Mouse (Mus musculus) forebrain, embryonic 15.5 days (tissue): ENCODE measurements around the gene Sema5a. TPM values are rescaled to one million over a fixed set of nuclear protein-coding genes. Genes with fewer than 3 reads are reported as not detected.

ENCODE experiments used
- ATAC-seq: fragments of 200-750 bp; cut with Nextera tagmentation; replicated peaks from 2 replicates; pipeline ENCODE4 v1.8.0; 2017; ENCODE audit warnings: mild to moderate bottlenecking, moderate TSS enrichment, moderate library complexity
- H3K27ac ChIP-seq: fragments of 300-500 bp; sonication (generic); replicated peaks from 2 replicates; pipeline ENCODE4 v1.5.1; 2015; ENCODE audit warnings: mild to moderate bottlenecking, inconsistent platforms
- H3K27me3 ChIP-seq: fragments of 300-500 bp; sonication (generic); 2 replicates; pipeline ENCODE4 v1.6.1; 2015; ENCODE audit warnings: inconsistent platforms
- H3K36me3 ChIP-seq: fragments of 300-500 bp; sonication (generic); 2 replicates; pipeline ENCODE4 v1.6.1; 2015; ENCODE audit warnings: mild to moderate bottlenecking, inconsistent platforms
- H3K4me1 ChIP-seq: fragments of 300-500 bp; sonication (generic); 2 replicates; pipeline ENCODE4 v1.6.1; 2015; ENCODE audit warnings: inconsistent platforms
- H3K4me2 ChIP-seq: fragments of 300-500 bp; sonication (generic); replicated peaks from 2 replicates; pipeline ENCODE4 v1.6.1; 2015; ENCODE audit warnings: mild to moderate bottlenecking, inconsistent platforms
- H3K4me3 ChIP-seq: fragments of 300-500 bp; sonication (generic); 2 replicates; pipeline ENCODE4 v1.5.1; 2015; ENCODE audit warnings: mild to moderate bottlenecking, inconsistent platforms
- H3K9ac ChIP-seq: fragments of 300-500 bp; sonication (generic); replicated peaks from 2 replicates; pipeline ENCODE4 v1.6.1; 2015; ENCODE audit warnings: mild to moderate bottlenecking, inconsistent platforms
- H3K9me3 ChIP-seq: fragments of 300-500 bp; sonication (generic); 2 replicates; pipeline ENCODE4 v1.6.1; 2016; ENCODE audit warnings: inconsistent platforms
- WGBS: fragments of 180-500 bp; shearing (Covaris S2); methylation state at CpG from one replicate; pipeline ENCODE4 v1.1.7; 2015; ENCODE audit warnings: mixed read lengths; 5-methylcytosine and 5-hydroxymethylcytosine counted together
- polyA plus RNA-seq: library from polyadenylated mRNA; unstranded; fragments of >200 nt; fragmentation: Nextera tagmentation; extraction: Ambion mirVana; gene quantifications from 2 replicates; pipeline ENCODE4 v1.2.1, GENCODE M21; 2015

The Sema5a gene
- polyA plus RNA-seq, 1 experiment from 2014 or later: 12.6 TPM

DNA sequence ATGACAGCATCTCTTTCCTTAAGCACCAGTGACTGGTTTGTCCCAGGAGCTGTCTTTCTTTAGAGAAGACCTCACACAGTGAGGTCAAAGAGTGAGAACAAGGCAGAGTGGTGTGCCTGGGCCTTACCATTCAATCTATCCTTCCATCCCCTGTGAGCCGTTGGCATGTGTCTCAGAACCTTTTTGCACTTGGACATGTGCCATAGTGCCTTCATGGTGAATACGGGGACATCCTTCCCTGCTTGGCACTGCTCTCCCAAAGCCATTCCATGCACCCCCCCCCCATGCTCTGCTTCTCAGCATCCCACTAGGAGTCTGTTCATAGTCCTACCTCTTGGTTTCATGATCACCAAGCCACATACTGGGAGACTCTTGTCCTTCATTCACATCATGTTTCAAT lies 96.8 kb downstream of the Sema5a start:
- no peak for ATAC-seq
- H3K4me1 ChIP-seq: peaks cover 16% of the 10 kb centered on the region
- WGBS: 29% methylated on average over 2 of the region's 2 CpGs
- no peak overlapping the region for H3K4me3 ChIP-seq
- H3K9me3 ChIP-seq: no peaks in the 10 kb centered on the region
- no peaks in the 10 kb centered on the region for H3K27me3 ChIP-seq
- no peak overlapping the region for H3K9ac ChIP-seq
- no peak overlapping the region for H3K27ac ChIP-seq
- no peak overlapping the region for H3K4me2 ChIP-seq
- no peaks in the 10 kb centered on the region for H3K36me3 ChIP-seq

DNA sequence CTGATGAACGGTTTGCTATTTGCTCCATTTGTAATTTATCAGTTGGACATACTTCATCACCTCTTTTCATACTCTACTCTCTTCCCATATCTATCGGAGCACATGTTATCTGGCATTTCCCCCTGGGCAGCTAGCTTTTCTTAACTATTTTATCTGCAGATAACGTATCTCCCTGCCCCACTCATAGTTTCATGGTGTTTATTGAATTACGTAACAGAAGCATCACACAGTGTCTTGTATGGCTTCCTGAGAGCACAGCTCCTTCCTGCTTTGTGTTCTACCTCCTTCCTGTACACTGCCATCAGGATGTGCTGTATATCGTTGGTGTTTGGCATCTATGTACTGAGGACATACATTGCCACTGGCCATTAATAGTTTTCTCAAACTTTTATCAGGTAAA lies 98.9 kb downstream of the Sema5a start:
- no peak overlapping the region for H3K4me3 ChIP-seq
- no peak overlapping the region for H3K27ac ChIP-seq
- no peaks in the 10 kb centered on the region for H3K36me3 ChIP-seq
- H3K9me3 ChIP-seq: no peaks in the 10 kb centered on the region
- H3K4me2 ChIP-seq: no peak overlapping the region
- H3K4me1 ChIP-seq: peaks cover 12% of the 10 kb centered on the region
- no peaks in the 10 kb centered on the region for H3K27me3 ChIP-seq
- no peak for ATAC-seq
- WGBS: 93% methylated on average over 5 of the region's 5 CpGs
- H3K9ac ChIP-seq: no peak overlapping the region

DNA sequence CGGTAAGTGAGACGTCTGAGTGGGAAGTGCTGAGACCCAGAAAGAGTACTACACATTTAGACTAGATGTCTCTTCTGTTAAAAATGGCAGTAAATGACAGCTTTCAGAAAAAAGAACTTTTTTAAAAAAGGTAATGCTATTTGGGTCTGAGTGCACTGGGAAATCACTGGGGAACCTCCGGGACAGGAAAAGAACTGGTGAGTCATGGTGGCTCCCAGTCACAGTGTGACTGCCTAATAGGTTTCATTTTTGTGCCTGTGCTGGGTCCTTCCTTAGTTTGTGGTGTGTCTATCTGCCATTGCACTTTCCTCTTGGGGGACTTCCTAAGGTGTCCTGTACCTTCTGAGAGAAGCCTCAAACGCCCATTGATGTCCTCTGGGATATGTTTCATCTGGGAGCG lies 102.7 kb downstream of the Sema5a start:
- no peaks in the 10 kb centered on the region for H3K9me3 ChIP-seq
- H3K4me3 ChIP-seq: no peak overlapping the region
- H3K27me3 ChIP-seq: no peaks in the 10 kb centered on the region
- ATAC-seq: no peak
- H3K36me3 ChIP-seq: no peaks in the 10 kb centered on the region
- H3K27ac ChIP-seq: no peak overlapping the region
- no peaks in the 10 kb centered on the region for H3K4me1 ChIP-seq
- WGBS: 92% methylated on average over 5 of the region's 5 CpGs
- no peak overlapping the region for H3K4me2 ChIP-seq
- no peak overlapping the region for H3K9ac ChIP-seq

DNA sequence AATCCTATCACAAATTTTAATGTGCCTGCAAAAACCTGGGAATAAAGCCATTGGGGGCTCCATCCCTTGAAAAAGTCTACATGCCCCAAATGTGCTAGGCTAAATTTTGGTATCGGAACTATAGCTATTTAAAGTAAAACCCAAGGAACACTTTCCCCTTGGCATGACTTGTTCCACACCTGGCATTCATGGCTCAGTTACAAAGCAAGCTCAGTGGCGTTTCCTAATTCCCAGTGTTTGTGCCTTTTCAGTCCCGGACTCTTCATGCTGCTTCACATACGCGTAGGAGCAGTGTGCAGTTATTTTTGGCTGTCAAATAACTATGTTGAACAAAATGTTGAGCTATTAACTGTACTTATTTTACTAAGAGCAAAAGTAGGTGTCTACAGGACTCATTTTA lies 104.7 kb downstream of the Sema5a start:
- H3K36me3 ChIP-seq: no peaks in the 10 kb centered on the region
- H3K9me3 ChIP-seq: no peaks in the 10 kb centered on the region
- H3K9ac ChIP-seq: no peak overlapping the region
- H3K4me1 ChIP-seq: peaks cover 12% of the 10 kb centered on the region
- H3K27ac ChIP-seq: no peak overlapping the region
- 74% methylated on average over 5 of the region's 5 CpGs for WGBS
- ATAC-seq: no peak
- no peak overlapping the region for H3K4me3 ChIP-seq
- H3K27me3 ChIP-seq: no peaks in the 10 kb centered on the region
- no peak overlapping the region for H3K4me2 ChIP-seq

DNA sequence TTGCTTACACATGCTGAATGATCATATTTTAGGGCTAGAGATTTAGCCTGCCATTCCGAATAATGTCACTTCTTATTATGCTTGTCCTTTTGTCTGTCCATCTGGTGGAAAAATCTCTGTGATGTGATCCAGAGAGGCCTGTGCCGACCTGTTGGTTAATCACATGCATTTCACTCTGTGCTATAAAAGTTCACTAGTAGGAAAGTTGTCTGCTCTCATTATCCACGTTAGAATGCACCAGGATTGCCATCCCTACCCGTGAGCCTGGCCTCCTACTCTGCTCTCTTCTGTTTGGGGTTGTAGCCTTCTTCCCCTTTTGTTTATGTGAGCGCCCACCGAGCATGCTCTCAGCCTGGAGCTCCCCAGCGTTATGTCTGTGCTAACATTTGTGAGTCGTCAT lies 108.4 kb downstream of the Sema5a start:
- no peak overlapping the region for H3K4me3 ChIP-seq
- H3K36me3 ChIP-seq: no peaks in the 10 kb centered on the region
- H3K9me3 ChIP-seq: no peaks in the 10 kb centered on the region
- H3K27ac ChIP-seq: no peak overlapping the region
- no peak overlapping the region for H3K9ac ChIP-seq
- H3K4me1 ChIP-seq: peaks cover 12% of the 10 kb centered on the region
- no peak overlapping the region for H3K4me2 ChIP-seq
- 32% methylated on average over 8 of the region's 8 CpGs for WGBS
- ATAC-seq: no peak
- H3K27me3 ChIP-seq: no peaks in the 10 kb centered on the region

DNA sequence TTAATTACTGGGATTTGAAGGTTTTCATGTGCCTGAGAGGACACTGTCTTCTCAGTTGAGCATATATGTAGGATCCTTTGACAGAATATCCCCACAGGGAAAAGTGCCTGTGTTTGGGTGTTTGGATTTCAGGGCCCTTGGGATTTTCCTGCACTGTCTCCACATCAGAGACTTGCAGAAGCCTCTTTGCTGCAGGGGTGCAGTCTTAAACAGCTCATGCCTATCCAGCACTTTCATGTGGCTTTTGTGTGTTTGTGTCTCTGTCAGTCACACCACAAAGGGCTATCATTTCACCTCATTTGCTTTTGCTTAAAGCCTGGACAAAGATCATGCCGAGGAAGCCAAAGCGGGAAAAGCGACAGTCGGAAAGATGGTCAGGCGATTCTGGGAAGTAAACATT lies 108.9 kb downstream of the Sema5a start:
- 28% methylated on average over 5 of the region's 5 CpGs for WGBS
- Histone ChIP-seq H3K36me3 (no peaks in the 10 kb centered on the region), H3K27me3 (no peaks in the 10 kb centered on the region), H3K4me1 (peaks cover 12% of the 10 kb centered on the region), H3K9ac (no peak overlapping the region), H3K4me3 (no peak overlapping the region), H3K27ac (no peak overlapping the region), H3K4me2 (no peak overlapping the region), H3K9me3 (no peaks in the 10 kb centered on the region)
- ATAC-seq: no peak

DNA sequence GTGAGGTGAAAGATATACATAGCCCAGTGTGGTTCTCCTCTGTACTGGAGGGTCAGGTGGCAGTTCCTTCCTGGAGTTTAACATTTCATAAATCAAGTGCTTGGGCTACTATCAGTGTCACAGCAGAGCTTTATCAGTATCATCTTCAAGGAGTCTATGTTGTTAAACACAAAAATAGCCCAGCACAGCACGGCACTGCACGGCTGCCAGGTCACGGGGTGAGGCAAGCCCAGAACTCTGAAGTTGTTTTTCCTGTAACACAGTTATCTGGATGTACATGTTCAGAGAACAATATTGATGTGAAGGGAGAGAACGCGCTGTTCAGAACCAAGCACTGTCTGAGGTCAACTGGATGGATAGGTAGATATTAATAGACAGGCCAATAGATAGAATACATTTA lies 112.2 kb downstream of the Sema5a start:
- WGBS: 94% methylated on average over 5 of the region's 5 CpGs
- H3K9ac ChIP-seq: no peak overlapping the region
- no peaks in the 10 kb centered on the region for H3K9me3 ChIP-seq
- H3K4me1 ChIP-seq: peaks cover 12% of the 10 kb centered on the region
- no peak for ATAC-seq
- H3K4me2 ChIP-seq: no peak overlapping the region
- H3K27ac ChIP-seq: no peak overlapping the region
- no peaks in the 10 kb centered on the region for H3K36me3 ChIP-seq
- no peaks in the 10 kb centered on the region for H3K27me3 ChIP-seq
- no peak overlapping the region for H3K4me3 ChIP-seq

DNA sequence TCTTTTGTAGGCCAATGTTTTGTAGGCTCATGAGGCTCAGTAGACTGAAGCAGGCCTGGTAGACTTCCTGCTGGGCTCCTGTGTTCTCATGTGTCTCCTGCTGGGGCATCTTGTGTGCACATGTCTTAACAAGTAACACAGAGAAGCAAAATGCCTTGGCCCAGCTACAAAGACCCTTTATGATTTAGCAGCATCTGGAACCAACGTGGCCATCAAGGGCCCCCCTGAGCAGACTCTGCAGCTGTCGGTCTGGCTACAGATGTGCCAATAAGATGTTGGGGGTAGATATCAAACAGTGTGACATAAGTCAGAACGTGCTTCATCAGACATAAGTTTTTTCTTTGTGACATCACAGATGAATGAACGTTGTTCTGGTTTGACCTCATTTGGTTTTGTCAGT lies 123.2 kb downstream of the Sema5a start:
- 80% methylated on average over 4 of the region's 4 CpGs for WGBS

DNA sequence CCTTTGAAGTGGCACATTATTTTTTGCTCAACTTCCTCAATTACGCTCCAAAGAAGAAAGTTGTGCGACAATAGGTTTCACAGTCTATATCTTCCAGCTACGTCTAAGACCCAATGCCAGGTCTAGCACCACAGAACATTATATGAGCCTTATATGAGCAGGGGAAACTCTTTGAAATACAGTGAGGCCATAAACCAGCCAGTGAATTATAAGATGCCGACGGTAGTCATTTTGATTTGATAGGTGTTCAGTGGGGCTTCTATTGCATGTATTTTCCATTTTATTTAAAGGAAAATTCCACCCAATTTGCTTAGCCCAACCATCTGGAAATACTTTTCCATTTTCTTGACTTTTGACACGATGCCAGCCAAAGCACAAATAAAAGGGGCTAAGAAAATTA lies 126.3 kb downstream of the Sema5a start:
- 92% methylated on average over 6 of the region's 6 CpGs for WGBS
- no peak for ATAC-seq

More for the DNA sequence above, 123.2 kb downstream of the Sema5a start:
- H3K4me3 ChIP-seq: no peak overlapping the region
- no peaks in the 10 kb centered on the region for H3K27me3 ChIP-seq
- H3K36me3 ChIP-seq: no peaks in the 10 kb centered on the region
- no peak overlapping the region for H3K4me2 ChIP-seq
- no peak for ATAC-seq
- H3K9ac ChIP-seq: no peak overlapping the region
- H3K4me1 ChIP-seq: 0 out of 2 replicates have a peak, but pooled peaks cover 3% of the 10 kb centered on the region
- H3K9me3 ChIP-seq: no peaks in the 10 kb centered on the region
- H3K27ac ChIP-seq: no peak overlapping the region

DNA sequence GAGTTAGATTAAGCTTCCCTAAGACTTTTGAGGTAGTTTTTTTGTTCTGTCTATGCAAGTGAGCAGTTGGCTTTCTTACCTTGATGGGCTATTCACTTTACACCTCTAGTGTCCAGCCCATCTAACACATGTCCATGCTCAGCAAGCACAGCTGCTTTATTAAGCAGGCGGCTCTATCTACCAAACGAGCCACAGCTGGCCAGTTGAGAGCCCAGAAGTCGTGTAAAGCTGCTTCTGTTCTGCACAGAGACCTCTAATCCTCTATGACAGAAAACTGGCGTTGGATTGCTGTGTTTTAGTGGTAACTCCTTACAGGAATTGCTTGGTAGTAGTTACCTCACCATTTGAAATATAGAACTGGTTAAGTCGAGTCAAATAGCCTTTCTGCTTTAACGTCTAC lies 126.8 kb downstream of the Sema5a start:
- no peaks in the 10 kb centered on the region for H3K27me3 ChIP-seq
- 77% methylated on average over 6 of the region's 6 CpGs for WGBS
- ATAC-seq: no peak

More for the DNA sequence above, 126.3 kb downstream of the Sema5a start:
- Histone ChIP-seq H3K4me1 (0 out of 2 replicates have a peak, but pooled peaks cover 3% of the 10 kb centered on the region), H3K4me2 (no peak overlapping the region), H3K4me3 (no peak overlapping the region), H3K27me3 (no peaks in the 10 kb centered on the region), H3K9me3 (no peaks in the 10 kb centered on the region), H3K27ac (no peak overlapping the region), H3K36me3 (no peaks in the 10 kb centered on the region), H3K9ac (no peak overlapping the region)

DNA sequence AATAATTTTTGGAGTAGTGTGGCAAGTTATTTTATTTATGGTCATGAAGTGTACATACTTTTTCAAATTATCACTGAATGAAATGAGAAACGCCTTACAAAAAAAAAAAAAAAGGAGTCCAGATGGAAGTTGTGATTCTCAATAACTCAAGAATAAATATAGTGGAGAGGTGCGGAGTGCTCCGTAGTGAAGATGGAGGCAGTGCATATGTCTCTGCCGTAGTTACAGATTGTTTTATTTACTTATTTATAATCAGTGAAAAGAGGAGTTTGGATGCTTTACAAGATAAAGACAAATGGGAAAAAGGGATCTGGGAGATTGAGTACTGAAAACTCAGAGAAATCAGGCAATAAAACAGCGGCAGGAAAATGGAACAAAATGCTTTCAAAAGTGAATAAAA lies 131.7 kb downstream of the Sema5a start:
- no peak for ATAC-seq
- 0 out of 2 replicates have a peak, but pooled peaks cover 2% of the 10 kb centered on the region for H3K4me1 ChIP-seq
- H3K9ac ChIP-seq: no peak overlapping the region
- no peaks in the 10 kb centered on the region for H3K27me3 ChIP-seq
- H3K4me3 ChIP-seq: no peak overlapping the region
- H3K4me2 ChIP-seq: no peak overlapping the region
- no peaks in the 10 kb centered on the region for H3K9me3 ChIP-seq
- no peaks in the 10 kb centered on the region for H3K36me3 ChIP-seq
- no peak overlapping the region for H3K27ac ChIP-seq
- WGBS: 67% methylated on average over 5 of the region's 5 CpGs

More for the DNA sequence above, 126.8 kb downstream of the Sema5a start:
- Histone ChIP-seq H3K4me3 (no peak overlapping the region), H3K4me2 (no peak overlapping the region), H3K27ac (no peak overlapping the region), H3K4me1 (0 out of 2 replicates have a peak, but pooled peaks cover 3% of the 10 kb centered on the region), H3K9me3 (no peaks in the 10 kb centered on the region), H3K36me3 (no peaks in the 10 kb centered on the region), H3K9ac (no peak overlapping the region)

DNA sequence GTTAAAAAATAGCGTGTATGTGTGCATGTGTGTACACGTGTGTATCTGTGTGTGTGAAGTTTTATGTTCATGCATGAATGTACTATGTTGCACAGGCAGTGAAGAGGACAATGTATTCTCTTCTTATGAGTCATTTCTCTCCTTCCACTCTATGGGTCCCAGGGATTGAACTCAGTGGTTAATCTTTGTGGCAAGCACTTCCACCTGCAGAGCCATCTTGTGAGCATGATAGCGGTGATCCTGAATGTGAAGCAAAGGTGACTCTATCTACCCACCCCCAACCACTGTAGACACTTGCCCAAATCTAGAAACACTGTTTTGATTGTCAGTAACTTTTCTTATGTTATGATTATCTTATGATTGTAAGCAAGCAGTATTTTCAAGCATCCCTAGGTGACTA lies 133.2 kb downstream of the Sema5a start:
- Histone ChIP-seq H3K27ac (no peak overlapping the region), H3K4me3 (no peak overlapping the region), H3K9me3 (no peaks in the 10 kb centered on the region), H3K36me3 (no peaks in the 10 kb centered on the region), H3K4me1 (no peaks in the 10 kb centered on the region), H3K4me2 (no peak overlapping the region), H3K9ac (no peak overlapping the region), H3K27me3 (no peaks in the 10 kb centered on the region)
- 95% methylated on average over 3 of the region's 3 CpGs for WGBS
- no peak for ATAC-seq

DNA sequence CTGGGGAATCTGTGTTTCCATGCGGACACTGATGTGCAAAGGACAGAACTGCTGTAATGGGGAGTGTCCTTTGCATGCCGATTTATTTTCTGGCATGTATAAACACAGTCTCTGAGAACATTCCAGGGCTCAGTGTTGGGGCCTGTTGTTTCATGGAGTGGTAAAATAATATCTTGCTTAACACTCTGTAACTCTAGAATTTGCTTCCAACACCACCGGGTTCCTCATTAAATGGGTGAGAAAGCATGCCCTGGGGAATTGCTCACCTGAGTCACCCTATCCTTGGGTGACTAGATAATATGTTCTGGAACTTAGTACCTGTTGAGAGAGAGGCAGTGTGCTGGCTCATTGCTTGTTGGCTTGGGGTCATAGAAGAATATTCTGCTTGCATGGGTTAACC lies 135.7 kb downstream of the Sema5a start:
- no peak overlapping the region for H3K4me2 ChIP-seq
- H3K9ac ChIP-seq: no peak overlapping the region
- H3K27ac ChIP-seq: no peak overlapping the region
- no peaks in the 10 kb centered on the region for H3K36me3 ChIP-seq
- no peaks in the 10 kb centered on the region for H3K4me1 ChIP-seq
- no peaks in the 10 kb centered on the region for H3K27me3 ChIP-seq
- 87% methylated on average over 3 of the region's 3 CpGs for WGBS
- H3K4me3 ChIP-seq: no peak overlapping the region
- ATAC-seq: no peak
- H3K9me3 ChIP-seq: no peaks in the 10 kb centered on the region
